In genomic region chr10:87297166-87297565, GRCm38 (mm10) we compare ENCODE assay signal across 23 mouse cellular contexts.
DNase-seq lines count a peak whose midpoint lies in the region; ATAC-seq lines count a peak whose summit lies in the region.
"Had no signal": no experiment of that assay in that cellular context is flagged by ENCODE, and none has a peak within 500 bp of the region (broad histone marks: within the 10 kb centered on the region; RNA-seq: fewer than 3 reads in every experiment).

No protein-coding gene starts in this region.

- H3K9ac ChIP-seq in kidney, embryonic 16.5 days (replicated peaks; ENCODE audit: low read length), result no peak overlapping the region
- H3K9ac ChIP-seq: embryonic facial prominence, embryonic 13.5 days; forebrain, embryonic 12.5 days; forebrain, embryonic 15.5 days; hindbrain, embryonic 12.5 days; hindbrain, embryonic 15.5 days had no signal

- H3K4me3 ChIP-seq in kidney, embryonic 16.5 days (ENCODE audit: low read length), result no peak overlapping the region
- H3K4me3 ChIP-seq: embryonic facial prominence, embryonic 10.5 days; embryonic facial prominence, embryonic 13.5 days; erythroblast, embryonic 14.5 days; forebrain, embryonic 12.5 days; forebrain, embryonic 15.5 days; gastrocnemius, adult 2 months; hindbrain, embryonic 12.5 days; hindbrain, embryonic 15.5 days had no signal

- no peaks in the 10 kb centered on the region for H3K36me3 ChIP-seq in kidney, embryonic 16.5 days (ENCODE audit: insufficient read depth, low read length)
- H3K36me3 ChIP-seq: embryonic facial prominence, embryonic 10.5 days; embryonic facial prominence, embryonic 13.5 days; forebrain, embryonic 12.5 days; forebrain, embryonic 15.5 days; hindbrain, embryonic 12.5 days; hindbrain, embryonic 15.5 days had no signal

- H3K9me3 ChIP-seq in kidney, embryonic 16.5 days (ENCODE audit: low read length), result no peaks in the 10 kb centered on the region
- H3K9me3 ChIP-seq: embryonic facial prominence, embryonic 10.5 days; embryonic facial prominence, embryonic 13.5 days; forebrain, embryonic 12.5 days; forebrain, embryonic 15.5 days; hindbrain, embryonic 12.5 days; hindbrain, embryonic 15.5 days had no signal

- 29% methylated on average over 5 of the region's 5 CpGs for WGBS in kidney, embryonic 16.5 days

- no peaks in the 10 kb centered on the region for H3K4me1 ChIP-seq in kidney, embryonic 16.5 days (ENCODE audit: insufficient read depth, low read length)
- H3K4me1 ChIP-seq: embryonic facial prominence, embryonic 13.5 days; hindbrain, embryonic 15.5 days had no signal

- ATAC-seq in kidney, embryonic 16.5 days (ENCODE audit: low FRiP score, low TSS enrichment), result peak; percentile 75
- ATAC-seq: forebrain, embryonic 15.5 days; Patski had no signal

- H3K4me2 ChIP-seq in kidney, embryonic 16.5 days (replicated peaks; ENCODE audit: low read depth, low read length), result no peak overlapping the region
- H3K4me2 ChIP-seq: embryonic facial prominence, embryonic 13.5 days; forebrain, embryonic 12.5 days; forebrain, embryonic 15.5 days; heart, embryonic 11.5 days; hindbrain, embryonic 12.5 days; hindbrain, embryonic 15.5 days had no signal

- H3K27ac ChIP-seq in kidney, embryonic 16.5 days (ENCODE audit: low read length), result no peak overlapping the region
- H3K27ac ChIP-seq: embryonic facial prominence, embryonic 10.5 days; embryonic facial prominence, embryonic 13.5 days; forebrain, embryonic 12.5 days; forebrain, embryonic 15.5 days; gastrocnemius, adult 2 months; hindbrain, embryonic 12.5 days; hindbrain, embryonic 15.5 days had no signal

- H3K27me3 ChIP-seq in kidney, embryonic 16.5 days (ENCODE audit: insufficient read depth, low read length), result no peaks in the 10 kb centered on the region
- H3K27me3 ChIP-seq: embryonic facial prominence, embryonic 13.5 days; forebrain, embryonic 12.5 days; hindbrain, embryonic 12.5 days; hindbrain, embryonic 15.5 days; Patski had no signal

- peak; percentile 6 to 14 for DNase-seq in cerebellum, postnatal 10 days
- DNase-seq in cerebellum, postnatal 4 days (ENCODE audit: low spot score in 2 of 2), result no peak
- DNase-seq in kidney, adult 11 months, result no peak
- peak; percentile 9 for DNase-seq in MN1 (ENCODE audit: low spot score)
- DNase-seq in thymus, postnatal 14 days, result no peak
- DNase-seq: adrenal gland, postnatal 10 days; adrenal gland, postnatal 36 days; cerebellum, adult 18-20 months; cerebellum, adult 9-10 months; cerebellum, postnatal 25 days; embryo, embryonic 11 days; gastrocnemius, adult 2 months; gastrocnemius, postnatal 14 days had no signal

Comparison
In these comparisons a context has a peak if more than half of its experiments do, and no peak if none do; other contexts are left out.
1. DNase-seq: peak in cerebellum, postnatal 10 days (2 of 2) and MN1 (single experiment); none in cerebellum, postnatal 4 days (0 of 2), kidney, adult 11 months (single experiment) and thymus, postnatal 14 days (single experiment).